Mouse (Mus musculus) liver, embryonic 11.5 days (tissue): ENCODE results near the gene Sept11. TPM values are rescaled to one million over a fixed set of nuclear protein-coding genes. Genes with fewer than 3 reads are reported as not detected.

Experiments used
- ATAC-seq: fragments of 200-750 bp; cut with Nextera tagmentation; replicated peaks from 2 replicates; pipeline ENCODE4 v1.8.0; 2017; ENCODE audit warnings: moderate number of reproducible peaks, mild to moderate bottlenecking, moderate TSS enrichment, moderate library complexity; ENCODE audit not compliant: low FRiP score
- DNase-seq: peaks from one replicate; pipeline ENCODE4 v3.0.0-alpha.2; 2017; ENCODE audit warnings: low spot score
- H3K27ac ChIP-seq: fragments of 300-500 bp; sonication (generic); 2 replicates; pipeline ENCODE4 v1.5.1; 2014; ENCODE audit warnings: mild to moderate bottlenecking, low read depth, low read length, control low read depth
- H3K27me3 ChIP-seq: fragments of 300-500 bp; sonication (generic); replicated peaks from 2 replicates; pipeline ENCODE4 v1.6.1; 2014; ENCODE audit warnings: low read length, mixed read lengths; ENCODE audit not compliant: control insufficient read depth, insufficient read depth
- H3K36me3 ChIP-seq: fragments of 300-500 bp; sonication (generic); 2 replicates; pipeline ENCODE4 v1.6.1; 2014; ENCODE audit warnings: mild to moderate bottlenecking, low read length, moderate library complexity, mixed read lengths; ENCODE audit not compliant: control insufficient read depth, insufficient read depth
- H3K4me1 ChIP-seq: fragments of 300-500 bp; sonication (generic); replicated peaks from 2 replicates; pipeline ENCODE4 v1.6.1; 2014; ENCODE audit warnings: low read length, mixed read lengths; ENCODE audit not compliant: control insufficient read depth, insufficient read depth
- H3K4me2 ChIP-seq: fragments of 300-500 bp; sonication (generic); 2 replicates; pipeline ENCODE4 v1.6.1; 2014; ENCODE audit warnings: mild to moderate bottlenecking, control low read depth, moderate library complexity
- H3K4me3 ChIP-seq: fragments of 300-500 bp; sonication (generic); 2 replicates; pipeline ENCODE4 v1.5.1; 2014; ENCODE audit warnings: low read depth, low read length, control low read depth
- H3K9ac ChIP-seq: fragments of 300-500 bp; sonication (generic); 2 replicates; pipeline ENCODE4 v1.6.1; 2014; ENCODE audit warnings: low read depth, low read length, control low read depth
- H3K9me3 ChIP-seq: fragments of 300-500 bp; sonication (generic); 2 replicates; pipeline ENCODE4 v1.6.1; 2016; ENCODE audit warnings: low read length, inconsistent platforms, mixed read lengths; ENCODE audit not compliant: control insufficient read depth
- WGBS: fragments of 180-500 bp; shearing (Covaris S2); extraction: QIAGEN DNeasy Blood & Tissue Kit; methylation state at CpG from one replicate; pipeline ENCODE4 v1.1.7; 2014; 5-methylcytosine and 5-hydroxymethylcytosine counted together
- polyA plus RNA-seq: library from polyadenylated mRNA; unstranded; fragments of >200 nt; fragmentation: Nextera tagmentation; extraction: Ambion mirVana; gene quantifications from 2 replicates; pipeline ENCODE4 v1.2.1, GENCODE M21; 2014

The Sept11 gene
- polyA plus RNA-seq, 1 experiment from 2014 or later, result 89.0 TPM

- no peak for ATAC-seq
- H3K4me3 ChIP-seq, result no peak overlapping the region
- H3K9ac ChIP-seq, result no peak overlapping the region
- H3K4me1 ChIP-seq, result peaks cover 3% of the 10 kb centered on the region; the same call in 1 of the 2 replicates
- DNase-seq, result no peak
- H3K4me2 ChIP-seq, result peak overlapping the region; percentile 77; the same call in 1 of the 2 replicates
- no peaks in the 10 kb centered on the region for H3K9me3 ChIP-seq
- no peaks in the 10 kb centered on the region for H3K36me3 ChIP-seq
- H3K27ac ChIP-seq, result no peak overlapping the region
- 70% methylated on average over 1 of the region's 1 CpGs for WGBS
- H3K27me3 ChIP-seq, result no peaks in the 10 kb centered on the region
Measured at GRCm38 (mm10) chr5:93207555-93207954, 114.3 kb downstream of the Sept11 start.

- no peak overlapping the region for H3K4me2 ChIP-seq
Measured at GRCm38 (mm10) chr5:93218375-93218774, 125.1 kb downstream of the Sept11 start.

DNA sequence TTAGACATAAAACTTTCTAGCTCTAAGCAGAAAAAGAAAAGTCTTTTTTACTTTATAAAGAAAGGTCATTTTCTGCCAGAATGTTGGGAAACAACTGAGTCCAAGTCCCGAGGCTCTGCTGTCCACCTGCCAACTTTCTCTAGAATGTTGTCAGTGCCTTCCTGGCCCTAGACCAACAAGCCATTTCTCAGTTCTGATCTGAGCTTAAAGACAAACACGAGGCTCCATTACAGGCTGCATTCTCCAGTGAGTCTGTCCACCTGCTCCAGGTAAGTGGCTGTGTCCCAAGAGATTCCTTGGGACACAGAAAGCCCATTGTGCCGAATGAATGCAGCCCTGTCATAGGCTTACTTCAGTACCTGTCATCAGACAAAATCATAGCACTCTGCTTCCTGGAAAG lies 128.4 kb downstream of the Sept11 start:
- 71% methylated on average over 3 of the region's 3 CpGs for WGBS
- no peak for ATAC-seq
- no peak overlapping the region for H3K9ac ChIP-seq

More at GRCm38 (mm10) chr5:93218375-93218774, 125.1 kb downstream of the Sept11 start:
- Histone ChIP-seq H3K36me3 (no peaks in the 10 kb centered on the region), H3K4me1 (no peaks in the 10 kb centered on the region), H3K9ac (no peak overlapping the region), H3K27ac (no peak overlapping the region), H3K9me3 (no peaks in the 10 kb centered on the region), H3K27me3 (no peaks in the 10 kb centered on the region), H3K4me3 (no peak overlapping the region)
- WGBS, result 74% methylated on average over 3 of the region's 3 CpGs
- no peak for ATAC-seq
- DNase-seq, result no peak

GRCm38 (mm10) chr5:93224549-93224948 lies 131.3 kb downstream of the Sept11 start:
- Histone ChIP-seq H3K4me1 (0 out of 2 replicates have a peak, but pooled peaks cover 3% of the 10 kb centered on the region), H3K9me3 (no peaks in the 10 kb centered on the region), H3K27ac (no peak overlapping the region), H3K4me3 (no peak overlapping the region), H3K4me2 (no peak overlapping the region), H3K27me3 (no peaks in the 10 kb centered on the region), H3K36me3 (no peaks in the 10 kb centered on the region), H3K9ac (no peak overlapping the region)
- ATAC-seq (no peak), DNase-seq (no peak)
- WGBS, result 83% methylated on average over 2 of the region's 2 CpGs

More for the DNA sequence above, 128.4 kb downstream of the Sept11 start:
- no peak overlapping the region for H3K4me2 ChIP-seq
- H3K36me3 ChIP-seq, result no peaks in the 10 kb centered on the region
- no peaks in the 10 kb centered on the region for H3K4me1 ChIP-seq
- H3K9me3 ChIP-seq, result no peaks in the 10 kb centered on the region
- H3K27me3 ChIP-seq, result no peaks in the 10 kb centered on the region
- DNase-seq, result no peak
- no peak overlapping the region for H3K4me3 ChIP-seq
- no peak overlapping the region for H3K27ac ChIP-seq

Other genes starting within 250 kb of the Sept11 start
- gene Sowahb, start 48.4 kb upstream of the Sept11 start, polyA plus RNA-seq, result 0.44 and 0.51 TPM in 2 replicates
- gene Ccni, start 113.1 kb downstream of the Sept11 start, polyA plus RNA-seq, result 67.8 and 69.4 TPM in 2 replicates
- 1.4 and 2.2 TPM in 2 replicates for gene 2010109A12Rik, start 113.1 kb downstream of the Sept11 start, polyA plus RNA-seq
- 18.0 and 21.2 TPM in 2 replicates for gene Ccng2, start 173.8 kb downstream of the Sept11 start, polyA plus RNA-seq